Mouse (Mus musculus): Measurements from ENCODE around the gene Cxcr5.

Cxcr5 gene

GRCm38 (mm10) chr9:44508721-44509486 lies 52.8 kb downstream of the Cxcr5 start:
- DNase-seq = peak in 1 of 2 experiments; percentile 44

- DNase-seq = no peak
Measured at GRCm38 (mm10) chr9:44508124-44508619, 53.5 kb downstream of the Cxcr5 start.

- no peak for DNase-seq
Measured at GRCm38 (mm10) chr9:44507345-44507744, 54.3 kb downstream of the Cxcr5 start.

GRCm38 (mm10) chr9:44506566-44506965 lies 55.1 kb downstream of the Cxcr5 start:
- no peak for DNase-seq

- no peak for DNase-seq
Measured at GRCm38 (mm10) chr9:44505824-44506467, 55.7 kb downstream of the Cxcr5 start.

- no peak for DNase-seq
Measured at GRCm38 (mm10) chr9:44504893-44505823, 56.5 kb downstream of the Cxcr5 start.

- peak; percentile 66 to 72 for DNase-seq
Measured at GRCm38 (mm10) chr9:44502006-44502405, 59.7 kb downstream of the Cxcr5 start.

- DNase-seq = no peak
Measured at GRCm38 (mm10) chr9:44501206-44501879, 60.3 kb downstream of the Cxcr5 start.

- DNase-seq = no peak
Measured at GRCm38 (mm10) chr9:44500638-44501175, 61.0 kb downstream of the Cxcr5 start.

- no peak for DNase-seq
Measured at GRCm38 (mm10) chr9:44500163-44500533, 61.5 kb downstream of the Cxcr5 start.

- peak in 1 of 2 experiments; percentile 11 for DNase-seq
Measured at GRCm38 (mm10) chr9:44499356-44500162, 62.1 kb downstream of the Cxcr5 start.

- peak in 1 of 2 experiments; percentile 46 for DNase-seq
Measured at GRCm38 (mm10) chr9:44498421-44499355, 63.0 kb downstream of the Cxcr5 start.

GRCm38 (mm10) chr9:44497624-44498377 lies 63.9 kb downstream of the Cxcr5 start:
- peak in 1 of 2 experiments; percentile 55 for DNase-seq

- DNase-seq = peak in 1 of 2 experiments; percentile 4
Measured at GRCm38 (mm10) chr9:44496803-44497461, 64.7 kb downstream of the Cxcr5 start.

- DNase-seq = no peak
Measured at GRCm38 (mm10) chr9:44495810-44496344, 65.8 kb downstream of the Cxcr5 start.

GRCm38 (mm10) chr9:44494863-44495809 lies 66.5 kb downstream of the Cxcr5 start:
- peak in 1 of 2 experiments; percentile 54 for DNase-seq

- peak; percentile 59 to 76 for DNase-seq
Measured at GRCm38 (mm10) chr9:44494261-44494862, 67.3 kb downstream of the Cxcr5 start.

Measured in thymus, adult 18-20 months (tissue).